Comparison of ENCODE assay signal across 8 mouse cellular contexts in the genomic region with DNA sequence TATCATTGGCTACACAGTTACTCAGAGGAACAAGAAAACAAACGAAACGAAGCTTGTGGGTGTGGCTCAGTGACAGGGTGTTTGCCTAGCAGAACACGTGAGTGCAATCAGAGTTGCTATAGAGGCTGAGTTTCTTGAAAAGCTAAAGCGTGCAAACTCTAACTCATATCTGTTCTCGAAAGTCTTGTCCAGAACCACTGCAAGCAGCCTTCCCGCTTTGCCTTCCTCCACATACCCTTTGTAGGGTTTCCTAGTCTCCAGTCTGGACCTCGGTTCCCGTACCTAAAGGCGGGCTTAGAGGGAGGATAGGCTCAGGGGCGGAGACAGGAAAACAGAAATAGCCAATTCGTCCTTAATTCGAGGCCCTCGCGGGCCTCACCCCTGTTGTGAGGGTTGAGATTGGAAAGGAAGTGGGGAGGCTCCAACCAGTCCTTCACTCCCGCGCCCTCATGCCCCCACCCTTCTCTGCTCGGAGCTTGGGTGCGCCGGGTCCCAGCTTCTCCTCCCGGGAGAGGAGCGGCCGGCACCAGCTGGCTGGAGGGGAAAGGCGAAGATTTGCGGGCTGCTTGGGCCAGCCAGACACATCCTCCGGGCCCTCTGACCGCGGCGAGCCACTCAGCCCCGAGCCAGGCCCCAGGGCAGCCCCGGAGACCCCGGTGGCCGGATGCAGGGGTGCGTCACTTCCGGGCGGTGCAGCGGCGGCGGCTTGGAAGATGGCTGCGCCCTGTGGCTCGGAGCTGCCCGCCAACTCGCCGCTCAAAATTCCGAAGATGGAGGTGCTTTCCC. TPM values are rescaled to one million over a fixed set of nuclear protein-coding genes. Genes with fewer than 3 reads are reported as not detected.
A peak's percentile ranks its signal among the peaks of the same experiment; 100 is the strongest.
DNase-seq lines count a peak whose midpoint lies in the region; ATAC-seq lines count a peak whose summit lies in the region.

A gene (plus strand): TSS at position 709 of the 786 bp plus-strand sequence.

- peak within 1 kb of the TSS; percentile 78 for H3K4me2 ChIP-seq in hindbrain, embryonic 12.5 days (replicated peaks)

- peak; percentile 80 for DNase-seq in MN1 (ENCODE audit: low spot score)
- peak; percentile 89 for DNase-seq in cerebellum, adult 9-11 months
- DNase-seq in frontal cortex, postnatal 10 days (ENCODE audit: low spot score in 2 of 2) = peak; percentile 79 to 89
- peak; percentile 88 to 89 for DNase-seq in layer of hippocampus, postnatal 14 days (ENCODE audit: low spot score in 2 of 2)
- DNase-seq in lung, postnatal 14 days = peak; percentile 93
- DNase-seq in retina, adult 2 months (ENCODE audit: low read depth, low spot score) = peak; percentile 64
- peak; percentile 84 to 86 for DNase-seq in thymus, postnatal 36 days

- peak within 1 kb of the TSS; percentile 99 for H3K27ac ChIP-seq in hindbrain, embryonic 12.5 days

- no peaks in the 10 kb centered on the region for H3K9me3 ChIP-seq in hindbrain, embryonic 12.5 days (replicated peaks)

- peak within 1 kb of the TSS; percentile 96 for H3K9ac ChIP-seq in hindbrain, embryonic 12.5 days

- peak; percentile 96 for ATAC-seq in hindbrain, embryonic 12.5 days (ENCODE audit: low FRiP score)

- WGBS in hindbrain, embryonic 12.5 days = under 1% methylated on average over 44 of the region's 44 CpGs

- no peaks in the 10 kb centered on the region for H3K27me3 ChIP-seq in hindbrain, embryonic 12.5 days

- no peaks in the 10 kb centered on the region for H3K36me3 ChIP-seq in hindbrain, embryonic 12.5 days

- H3K4me1 ChIP-seq in hindbrain, embryonic 12.5 days = peaks cover 22% of the 10 kb centered on the region

- H3K4me3 ChIP-seq in hindbrain, embryonic 12.5 days = peak within 1 kb of the TSS; percentile 99

RNA-seq across cellular contexts. Expression of the gene that starts here (rescaled TPM):
- 50.7 TPM in 2 replicates for polyA plus RNA-seq in hindbrain, embryonic 12.5 days (2016; fragmentation: Nextera tagmentation; extraction: Ambion mirVana)
- total RNA-seq in layer of hippocampus, postnatal 14 days (2021) = 10 to 100 TPM; 22.3 to 22.7 TPM

Comparison
In these comparisons a context has a peak if more than half of its experiments do, and no peak if none do; other contexts are left out.
1. Peak in every context shown above with its lines: DNase-seq, ATAC-seq, H3K4me3 ChIP-seq and H3K27ac ChIP-seq.